ENCODE assay signal across 12 mouse cellular contexts in the genomic region with DNA sequence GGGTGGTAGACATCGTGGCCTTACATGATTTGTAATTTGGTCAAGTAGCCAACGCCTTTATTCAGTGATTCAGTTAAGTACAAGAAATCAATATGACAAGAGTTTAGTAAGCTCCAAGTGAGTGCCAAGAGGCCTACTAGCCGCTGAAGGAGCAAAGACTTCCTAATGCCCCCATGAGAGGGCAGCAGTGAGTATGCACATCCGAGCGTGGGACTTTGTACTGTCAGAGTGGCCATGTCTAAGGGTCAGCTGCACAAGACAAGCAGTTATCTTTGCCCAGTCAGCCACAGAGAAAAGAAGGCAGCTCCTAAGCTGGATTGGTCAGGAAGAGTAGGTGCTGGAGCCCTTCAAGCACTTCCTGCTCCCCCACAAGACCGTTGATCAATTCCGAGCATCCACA. TPM values are rescaled to one million over a fixed set of nuclear protein-coding genes. Genes with fewer than 3 reads are reported as not detected.
DNase-seq lines count a peak whose midpoint lies in the region; ATAC-seq and TF ChIP-seq lines count a peak whose summit lies in the region.
"Had no signal": no experiment of that assay in that cellular context is flagged by ENCODE, and none has a peak within 500 bp of the region (broad histone marks: within the 10 kb centered on the region; RNA-seq: fewer than 3 reads in every experiment).

No protein-coding gene starts in this region.

- H3K9me3 ChIP-seq in MEL (replicated peaks; ENCODE audit: insufficient read depth, low read length), result no peaks in the 10 kb centered on the region
- no peaks in the 10 kb centered on the region for H3K9me3 ChIP-seq in intestine, embryonic 15.5 days
- H3K9me3 ChIP-seq: heart, embryonic 13.5 days; neural tube, embryonic 13.5 days had no signal

- no peaks in the 10 kb centered on the region for H3K79me2 ChIP-seq in MEL (ENCODE audit: control insufficient read depth, insufficient read depth, low read length, poor library complexity)

- no peak overlapping the region for H3K9ac ChIP-seq in MEL (ENCODE audit: control insufficient read depth, low read depth, low read length, poor library complexity, severe bottlenecking)
- no peak overlapping the region for H3K9ac ChIP-seq in intestine, embryonic 15.5 days
- H3K9ac ChIP-seq: heart, embryonic 13.5 days; neural tube, embryonic 13.5 days had no signal

- H3K36me3 ChIP-seq in MEL (ENCODE audit: control insufficient read depth in 1 of 2, insufficient read depth in 2 of 2, low read length in 2 of 2), result no peaks in the 10 kb centered on the region
- no peaks in the 10 kb centered on the region for H3K36me3 ChIP-seq in intestine, embryonic 15.5 days

- peak; percentile 49 to 62 for DNase-seq in cerebellum, postnatal 10 days
- no peak for DNase-seq in lung, adult 2 months
- DNase-seq in lung, postnatal 10 days, result no peak
- DNase-seq in MEL (ENCODE audit: low read depth, low spot score), result peak; percentile 23
- no peak for DNase-seq in thymus, postnatal 10 days (ENCODE audit: low spot score in 2 of 2)
- DNase-seq: layer of hippocampus, adult 9-11 months had no signal

- no peak for TF ChIP-seq POLR2A in lung, adult 2 months (IDR thresholded peaks at IDR 0.05; ENCODE audit: borderline replicate concordance, extremely low read depth, low read depth, low read length)
- TF ChIP-seq POLR2A in MEL (IDR thresholded peaks at IDR 0.05; ENCODE audit: control insufficient read depth in 1 of 2, insufficient read depth in 1 of 2, low read depth in 1 of 2, low read length in 2 of 2, poor library complexity in 1 of 2), result no peak

- H3K27me3 ChIP-seq in MEL (ENCODE audit: control insufficient read depth in 1 of 2, insufficient read depth in 2 of 2, low read length in 2 of 2), result no peaks in the 10 kb centered on the region
- H3K27me3 ChIP-seq in intestine, embryonic 15.5 days (replicated peaks), result no peaks in the 10 kb centered on the region
- H3K27me3 ChIP-seq: heart, embryonic 13.5 days; neural tube, embryonic 13.5 days had no signal

- 79% methylated on average over 7 of the region's 7 CpGs for WGBS in lung, adult 2 months
- 82% methylated on average over 7 of the region's 7 CpGs for WGBS in intestine, embryonic 15.5 days

- peak; percentile 58 for TF ChIP-seq CTCF in lung, adult 2 months (IDR thresholded peaks at IDR 0.05; ENCODE audit: insufficient read depth, low read length)
- peak; percentile 43 to 62 (median 54) for TF ChIP-seq CTCF in MEL (IDR thresholded peaks at IDR 0.05 in 2 of 3, conservative IDR thresholded peaks at IDR 0.05 in 1 of 3; ENCODE audit: control insufficient read depth in 1 of 3, insufficient read depth in 1 of 3, low read depth in 2 of 3, low read length in 3 of 3, poor library complexity in 1 of 3, severe bottlenecking in 1 of 3)

- ATAC-seq in cerebellum, adult (ENCODE audit: insufficient number of reproducible peaks, low FRiP score, low TSS enrichment), result no peak
- peak; percentile 57; the same call in 1 of the 2 replicates for ATAC-seq in megakaryocyte, adult 5-6 weeks (ENCODE audit: poor library complexity, severe bottlenecking)
- no peak for ATAC-seq in intestine, embryonic 15.5 days

- no peak overlapping the region for H3K4me3 ChIP-seq in lung, adult 2 months (replicated peaks; ENCODE audit: extremely low read depth, low read depth, low read length)
- no peak overlapping the region for H3K4me3 ChIP-seq in MEL (ENCODE audit: control insufficient read depth in 1 of 2, insufficient read depth in 1 of 2, low read depth in 2 of 2, low read length in 2 of 2)
- H3K4me3 ChIP-seq in intestine, embryonic 15.5 days (replicated peaks), result no peak overlapping the region
- H3K4me3 ChIP-seq: heart, embryonic 13.5 days; neural tube, embryonic 13.5 days had no signal

- H3K4me1 ChIP-seq in lung, adult 2 months (ENCODE audit: control insufficient read depth, insufficient read depth, low read length), result no peaks in the 10 kb centered on the region
- no peaks in the 10 kb centered on the region for H3K4me1 ChIP-seq in MEL (ENCODE audit: control insufficient read depth in 1 of 2, insufficient read depth in 2 of 2, low read length in 2 of 2)
- H3K4me1 ChIP-seq in intestine, embryonic 15.5 days (replicated peaks), result peaks cover 2% of the 10 kb centered on the region; the same call in 1 of the 2 replicates

- TF ChIP-seq EP300 in MEL (IDR thresholded peaks at IDR 0.05; ENCODE audit: low read depth in 1 of 2, low read length in 2 of 2), result no peak

- H3K27ac ChIP-seq in MEL (ENCODE audit: control insufficient read depth, low read depth, low read length), result no peak overlapping the region
- H3K27ac ChIP-seq in intestine, embryonic 15.5 days, result no peak overlapping the region
- H3K27ac ChIP-seq: heart, embryonic 13.5 days; macrophage; neural tube, embryonic 13.5 days had no signal

- TF ChIP-seq RAD21 in MEL (IDR thresholded peaks at IDR 0.05; ENCODE audit: low read depth, low read length), result no peak

- no peak overlapping the region for H3K4me2 ChIP-seq in intestine, embryonic 15.5 days (replicated peaks)
- H3K4me2 ChIP-seq: heart, embryonic 13.5 days; neural tube, embryonic 13.5 days had no signal

TF ChIP-seq in MEL, 35 proteins besides CTCF, POLR2A, EP300 and RAD21:
- TF ChIP-seq ZKSCAN1 (IDR thresholded peaks at IDR 0.05; ENCODE audit: low read depth, low read length) (peak; percentile 96), BHLHE40 (IDR thresholded peaks at IDR 0.05; ENCODE audit: borderline replicate concordance, low read depth, low read length) (no peak), SMC3 (IDR thresholded peaks at IDR 0.05; ENCODE audit: low read depth, low read length) (0 out of 2 replicates have a peak, but pooled peaks have one; percentile 10)

RNA-seq across cellular contexts. Expression of a gene that starts 46.8 kb away (rescaled TPM):
- polyA plus RNA-seq in lung, adult 2 months (2012; rRNA removed), result 16.2 and 22.5 TPM in 2 replicates
- 10.4 and 11.9 TPM in 2 replicates for total RNA-seq in MEL (2012; rRNA removed)
- polyA plus RNA-seq in MEL (2012; ENCODE audit: insufficient read depth in 1 of 2, insufficient read length in 2 of 2, low read depth in 1 of 2, low replicate concordance in 2 of 2, missing spikeins in 1 of 2), result 10 to 100 TPM in 1 of 2 experiments, not detected in 1; 12.1 TPM
- 13.5 and 14.7 TPM in 2 replicates for total RNA-seq in megakaryocyte, adult 5-6 weeks (2015)
- total RNA-seq in megakaryocyte, adult 5-6 weeks (2017), result 22.6 and 23.8 TPM in 2 replicates
- 11.0 and 11.8 TPM in 2 replicates for polyA plus RNA-seq in intestine, embryonic 15.5 days (2015; fragmentation: Nextera tagmentation; extraction: Ambion mirVana)

RNA-seq across cellular contexts. Expression of a gene that starts 46.9 kb away (rescaled TPM):
- polyA plus RNA-seq in lung, adult 2 months (2012; rRNA removed), result 6.6 and 8.4 TPM in 2 replicates
- 17.3 and 19.3 TPM in 2 replicates for total RNA-seq in MEL (2012; rRNA removed)
- 10 to 100 TPM in 1 of 2 experiments, not detected in 1; 20.9 TPM for polyA plus RNA-seq in MEL (2012; ENCODE audit: insufficient read depth in 1 of 2, insufficient read length in 2 of 2, low read depth in 1 of 2, low replicate concordance in 2 of 2, missing spikeins in 1 of 2)
- total RNA-seq in megakaryocyte, adult 5-6 weeks (2015), result 19.9 and 25.2 TPM in 2 replicates
- 19.6 and 33.1 TPM in 2 replicates for total RNA-seq in megakaryocyte, adult 5-6 weeks (2017)
- 28.8 and 36.1 TPM in 2 replicates for polyA plus RNA-seq in intestine, embryonic 15.5 days (2015; fragmentation: Nextera tagmentation; extraction: Ambion mirVana)

Comparison
In these comparisons a context has a peak if more than half of its experiments do, and no peak if none do; other contexts are left out.
1. DNase-seq: peak in cerebellum, postnatal 10 days (2 of 2) and MEL (single experiment); none in lung, adult 2 months (single experiment), lung, postnatal 10 days (single experiment) and thymus, postnatal 10 days (0 of 2).